Mouse (Mus musculus): ENCODE measurements at regions not wholly inside any gene's neighbourhood (a gene's known extent, or its start where the extent isn't known, plus 50 kb on each side); places are given as distances from the start of the nearest gene placed in this dataset.

GRCm38 (mm10) chr12:79902761-79903160 is 210.1 kb downstream of the Zfp36l1 start:
- peaks cover 57% of the 10 kb centered on the region for H3K4me1 ChIP-seq (ENCODE audit: insufficient read depth, low read depth, low read length)
- no peak for ATAC-seq (ENCODE audit: extremely low read depth, insufficient number of reproducible peaks, low FRiP score, poor library complexity, severe bottlenecking)
- DNase-seq (ENCODE audit: low spot score) = no peak
- H3K4me3 ChIP-seq (ENCODE audit: low read depth, low read length) = no peak overlapping the region
- no peaks in the 10 kb centered on the region for H3K36me3 ChIP-seq (replicated peaks)
- H3K27me3 ChIP-seq (ENCODE audit: insufficient read depth, low read length) = no peaks in the 10 kb centered on the region; the same call in 1 of the 2 replicates
- peaks cover 3% of the 10 kb centered on the region; the same call in 1 of the 2 replicates for H3K9me3 ChIP-seq (replicated peaks)
- no peak for TF ChIP-seq CTCF (IDR thresholded peaks at IDR 0.05; ENCODE audit: low read depth, low read length)
- no peak for TF ChIP-seq GATA1 (IDR thresholded peaks at IDR 0.05; ENCODE audit: borderline replicate concordance, low read length)
- TF ChIP-seq TAL1 (conservative IDR thresholded peaks at IDR 0.05; ENCODE audit: low read depth, low read length) = no peak
- no peak for TF ChIP-seq POLR2AphosphoS5 (IDR thresholded peaks at IDR 0.05; ENCODE audit: insufficient replicate concordance, low read depth, low read length)

GRCm38 (mm10) chr12:79902163-79902562 is 210.7 kb downstream of the Zfp36l1 start:
- ATAC-seq (ENCODE audit: extremely low read depth, insufficient number of reproducible peaks, low FRiP score, poor library complexity, severe bottlenecking) = no peak
- no peak for TF ChIP-seq GATA1 (IDR thresholded peaks at IDR 0.05; ENCODE audit: borderline replicate concordance, low read length)
- TF ChIP-seq CTCF (IDR thresholded peaks at IDR 0.05; ENCODE audit: low read depth, low read length) = no peak
- no peak for TF ChIP-seq TAL1 (conservative IDR thresholded peaks at IDR 0.05; ENCODE audit: low read depth, low read length)
- no peak for TF ChIP-seq GATA2 (IDR thresholded peaks at IDR 0.05; ENCODE audit: borderline replicate concordance, low read depth, low read length)
- no peak for TF ChIP-seq POLR2AphosphoS5 (IDR thresholded peaks at IDR 0.05; ENCODE audit: insufficient replicate concordance, low read depth, low read length)
- peaks cover 57% of the 10 kb centered on the region for H3K4me1 ChIP-seq (ENCODE audit: insufficient read depth, low read depth, low read length)

GRCm38 (mm10) chr12:79898198-79898930 is 214.4 kb downstream of the Zfp36l1 start:
- Histone ChIP-seq H3K9me3 (replicated peaks) (peaks cover 3% of the 10 kb centered on the region; the same call in 1 of the 2 replicates), H3K36me3 (replicated peaks) (no peaks in the 10 kb centered on the region), H3K27me3 (ENCODE audit: insufficient read depth, low read length) (peaks cover 9% of the 10 kb centered on the region), H3K4me3 (ENCODE audit: low read depth, low read length) (no peak overlapping the region; the same call in 1 of the 2 replicates), H3K4me1 (ENCODE audit: insufficient read depth, low read depth, low read length) (peaks cover 43% of the 10 kb centered on the region)
- ATAC-seq (ENCODE audit: extremely low read depth, insufficient number of reproducible peaks, low FRiP score, poor library complexity, severe bottlenecking) = peak; percentile 45
- peak; percentile 79 for DNase-seq (ENCODE audit: low spot score)
- no peak for TF ChIP-seq GATA1 (IDR thresholded peaks at IDR 0.05; ENCODE audit: borderline replicate concordance, low read length)
- no peak for TF ChIP-seq TAL1 (conservative IDR thresholded peaks at IDR 0.05; ENCODE audit: low read depth, low read length)
- no peak for TF ChIP-seq GATA2 (IDR thresholded peaks at IDR 0.05; ENCODE audit: borderline replicate concordance, low read depth, low read length)
- no peak for TF ChIP-seq POLR2AphosphoS5 (IDR thresholded peaks at IDR 0.05; ENCODE audit: insufficient replicate concordance, low read depth, low read length)
- TF ChIP-seq CTCF (IDR thresholded peaks at IDR 0.05; ENCODE audit: low read depth, low read length) = no peak

More at GRCm38 (mm10) chr12:79902163-79902562, 210.7 kb downstream of the Zfp36l1 start:
- Histone ChIP-seq H3K4me3 (ENCODE audit: low read depth, low read length) (no peak overlapping the region), H3K36me3 (replicated peaks) (no peaks in the 10 kb centered on the region), H3K9me3 (replicated peaks) (peaks cover 3% of the 10 kb centered on the region; the same call in 1 of the 2 replicates), H3K27me3 (ENCODE audit: insufficient read depth, low read length) (no peaks in the 10 kb centered on the region; the same call in 1 of the 2 replicates)
- no peak for DNase-seq (ENCODE audit: low spot score)

GRCm38 (mm10) chr12:79895975-79896374 is 216.8 kb downstream of the Zfp36l1 start:
- Histone ChIP-seq H3K4me1 (ENCODE audit: insufficient read depth, low read depth, low read length) (peaks cover 38% of the 10 kb centered on the region), H3K36me3 (replicated peaks) (no peaks in the 10 kb centered on the region), H3K27me3 (ENCODE audit: insufficient read depth, low read length) (peaks cover 26% of the 10 kb centered on the region), H3K9me3 (replicated peaks) (peaks cover 3% of the 10 kb centered on the region; the same call in 1 of the 2 replicates), H3K4me3 (ENCODE audit: low read depth, low read length) (no peak overlapping the region)
- no peak for DNase-seq (ENCODE audit: low spot score)
- no peak for ATAC-seq (ENCODE audit: extremely low read depth, insufficient number of reproducible peaks, low FRiP score, poor library complexity, severe bottlenecking)
- TF ChIP-seq CTCF (IDR thresholded peaks at IDR 0.05; ENCODE audit: low read depth, low read length) = no peak

- ATAC-seq (ENCODE audit: extremely low read depth, insufficient number of reproducible peaks, low FRiP score, poor library complexity, severe bottlenecking) (no peak), DNase-seq (ENCODE audit: low spot score) (no peak)
- Histone ChIP-seq H3K27me3 (ENCODE audit: insufficient read depth, low read length) (peaks cover 31% of the 10 kb centered on the region), H3K9me3 (replicated peaks) (peaks cover 3% of the 10 kb centered on the region; the same call in 1 of the 2 replicates), H3K4me3 (ENCODE audit: low read depth, low read length) (no peak overlapping the region), H3K36me3 (replicated peaks) (no peaks in the 10 kb centered on the region), H3K4me1 (ENCODE audit: insufficient read depth, low read depth, low read length) (peaks cover 38% of the 10 kb centered on the region)
- no peak for TF ChIP-seq POLR2AphosphoS5 (IDR thresholded peaks at IDR 0.05; ENCODE audit: insufficient replicate concordance, low read depth, low read length)
These were observed 217.5 kb downstream of the Zfp36l1 start for GRCm38 (mm10) chr12:79895324-79895723.

GRCm38 (mm10) chr12:79892871-79893270 is 219.9 kb downstream of the Zfp36l1 start:
- no peak overlapping the region for H3K4me3 ChIP-seq (ENCODE audit: low read depth, low read length)
- ATAC-seq (ENCODE audit: extremely low read depth, insufficient number of reproducible peaks, low FRiP score, poor library complexity, severe bottlenecking) (no peak), DNase-seq (ENCODE audit: low spot score) (no peak)
- H3K27me3 ChIP-seq (ENCODE audit: insufficient read depth, low read length) = peaks cover 35% of the 10 kb centered on the region
- H3K36me3 ChIP-seq (replicated peaks) = no peaks in the 10 kb centered on the region
- H3K4me1 ChIP-seq (ENCODE audit: insufficient read depth, low read depth, low read length) = peaks cover 39% of the 10 kb centered on the region
- TF ChIP-seq GATA2 (IDR thresholded peaks at IDR 0.05; ENCODE audit: borderline replicate concordance, low read depth, low read length) = no peak
- TF ChIP-seq TAL1 (conservative IDR thresholded peaks at IDR 0.05; ENCODE audit: low read depth, low read length) = no peak
- TF ChIP-seq CTCF (IDR thresholded peaks at IDR 0.05; ENCODE audit: low read depth, low read length) = no peak
- TF ChIP-seq GATA1 (IDR thresholded peaks at IDR 0.05; ENCODE audit: borderline replicate concordance, low read length) = no peak
- no peak for TF ChIP-seq POLR2AphosphoS5 (IDR thresholded peaks at IDR 0.05; ENCODE audit: insufficient replicate concordance, low read depth, low read length)
- no peaks in the 10 kb centered on the region for H3K9me3 ChIP-seq (replicated peaks)
